Mouse (Mus musculus) induced T-regulatory cell, adult 2 months (primary cell): ENCODE measurements around the gene Spsb2.
"Not testable (repeated sequence)": the region's sequence is repeated elsewhere in the genome, so short reads cannot be mapped to it uniquely, and the experiment has no call there.

ENCODE experiments used
- DNase-seq: peaks from one replicate; pipeline ENCODE4 v3.0.0-alpha.2; 2012; ENCODE audit warnings: low read depth

Spsb2 gene

GRCm38 (mm10) chr6:124817563-124817962 lies 9.1 kb downstream of the Spsb2 start:
- DNase-seq = no peak

DNA sequence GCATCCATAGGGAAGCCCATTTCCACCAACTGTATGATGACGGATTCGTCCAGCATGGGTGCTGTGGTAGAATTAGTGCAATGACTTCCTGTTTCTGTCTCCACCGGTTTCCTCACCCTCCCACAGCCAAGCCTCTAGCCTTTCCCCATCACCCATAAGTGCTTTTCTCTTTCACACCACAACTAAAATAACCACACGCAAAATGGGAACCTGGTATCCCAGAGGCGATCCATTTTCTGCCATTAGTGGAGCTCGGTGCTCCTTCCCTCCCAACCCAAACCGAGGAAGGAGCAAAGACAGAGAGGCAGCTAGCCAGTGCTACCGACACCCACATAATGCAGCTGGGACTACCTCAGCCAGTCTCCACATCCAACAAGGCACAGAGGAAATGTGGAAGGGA lies 9.5 kb downstream of the Spsb2 start:
- DNase-seq = no peak

GRCm38 (mm10) chr6:124820891-124821290 lies 12.4 kb downstream of the Spsb2 start:
- DNase-seq = no peak

DNA sequence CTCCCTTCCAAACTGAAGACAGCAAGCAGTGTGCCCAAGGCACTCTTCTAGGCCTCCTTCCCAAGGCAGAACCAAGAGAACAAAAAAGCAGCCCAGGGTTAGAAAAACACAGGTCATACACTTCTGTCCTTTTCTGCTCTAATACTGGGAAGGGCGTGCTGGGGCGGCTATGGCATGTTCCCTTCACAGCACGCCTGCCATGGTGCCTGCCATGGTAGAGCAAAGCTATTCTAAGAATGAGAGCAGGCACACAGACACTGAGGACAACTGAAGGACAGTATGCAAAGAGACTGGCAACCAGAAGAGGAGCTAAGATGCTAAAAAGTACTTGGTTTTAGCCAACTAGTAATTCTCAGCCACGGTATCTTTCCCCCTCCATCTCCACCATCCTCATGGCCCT lies 13.6 kb downstream of the Spsb2 start:
- no peak for DNase-seq

- DNase-seq = peak; percentile 69
These were observed 19.7 kb downstream of the Spsb2 start for GRCm38 (mm10) chr6:124828101-124828592.

- DNase-seq = peak; percentile 100
These were observed 20.7 kb downstream of the Spsb2 start, which contains the start of the genes Usp5 and Cdca3 for GRCm38 (mm10) chr6:124828868-124829798. Gene Usp5 (minus strand): TSS chr6:124829484. Gene Cdca3 (plus strand): TSS chr6:124829547.

DNA sequence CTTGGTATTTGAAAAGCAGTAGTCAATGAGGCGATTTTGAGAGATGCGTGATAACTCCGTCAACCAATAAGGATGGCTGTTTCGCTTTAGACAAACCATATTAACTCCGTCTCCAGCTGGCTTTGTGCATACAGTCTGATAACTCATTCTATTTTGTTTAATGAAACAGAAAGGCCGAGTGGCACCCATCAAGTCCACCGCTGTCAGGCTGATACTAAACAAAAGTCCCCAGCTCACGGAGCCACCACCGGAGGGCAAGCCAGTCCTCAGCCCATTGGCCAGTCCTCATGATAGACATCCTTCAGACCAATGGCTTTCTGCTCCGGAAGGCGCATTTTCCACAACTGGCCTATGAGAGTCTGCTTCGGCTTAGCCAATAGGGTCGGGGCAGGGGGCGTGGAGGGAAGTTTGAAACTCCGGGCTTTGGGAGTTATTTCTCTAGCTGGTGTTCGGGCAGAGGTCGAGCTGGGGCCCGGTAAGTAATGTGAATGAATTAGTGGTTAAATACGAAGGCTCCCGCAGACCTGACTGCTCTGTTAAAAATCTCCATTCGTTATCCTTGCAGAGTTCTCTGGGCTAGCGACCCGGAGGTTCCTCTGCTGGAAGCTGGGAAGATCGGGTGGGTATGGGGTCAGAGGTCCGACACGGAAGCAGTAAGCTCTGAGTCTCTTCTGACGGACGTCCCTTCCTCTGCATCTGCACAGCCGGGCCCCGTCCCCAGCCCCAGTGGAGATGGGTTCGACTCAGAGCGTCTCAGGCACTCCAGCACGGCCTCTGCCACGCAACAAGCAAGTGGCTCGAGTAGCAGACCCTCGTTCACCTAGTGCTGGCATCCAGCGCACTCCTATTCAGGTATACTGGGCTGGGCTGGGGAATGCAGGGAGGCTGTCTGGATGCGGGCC lies 21.6 kb downstream of the Spsb2 start:
- DNase-seq = peak; percentile 98

GRCm38 (mm10) chr6:124831199-124831598 lies 22.7 kb downstream of the Spsb2 start:
- not testable (repeated sequence) for DNase-seq

- DNase-seq = no peak
These were observed 23.2 kb downstream of the Spsb2 start for GRCm38 (mm10) chr6:124831649-124832048.

GRCm38 (mm10) chr6:124834512-124835081 lies 26.1 kb downstream of the Spsb2 start:
- no peak for DNase-seq

DNA sequence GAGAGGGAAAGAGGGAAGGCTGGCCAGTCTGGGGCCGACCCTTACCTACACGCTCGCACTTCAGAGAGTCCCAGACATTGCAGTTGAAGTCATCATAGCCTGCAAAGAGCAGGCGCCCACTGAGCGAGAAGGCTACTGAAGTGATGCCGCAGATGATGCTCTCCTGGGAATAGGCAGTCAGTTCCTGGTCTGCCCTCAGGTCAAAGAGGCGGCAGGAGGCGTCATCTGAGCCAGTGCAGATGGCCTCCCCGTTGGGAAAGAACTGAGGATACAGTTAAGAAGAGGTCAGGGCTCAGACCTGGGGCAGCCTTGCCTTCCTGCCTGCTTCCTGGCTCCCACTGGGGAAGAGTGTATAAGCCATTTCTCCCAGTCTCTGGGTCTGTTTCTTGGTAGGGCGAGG lies 27.1 kb downstream of the Spsb2 start:
- no peak for DNase-seq

- DNase-seq = no peak
These were observed 27.9 kb downstream of the Spsb2 start for GRCm38 (mm10) chr6:124836411-124836810.

- DNase-seq = no peak
These were observed 31.3 kb downstream of the Spsb2 start for GRCm38 (mm10) chr6:124839805-124840204.

DNA sequence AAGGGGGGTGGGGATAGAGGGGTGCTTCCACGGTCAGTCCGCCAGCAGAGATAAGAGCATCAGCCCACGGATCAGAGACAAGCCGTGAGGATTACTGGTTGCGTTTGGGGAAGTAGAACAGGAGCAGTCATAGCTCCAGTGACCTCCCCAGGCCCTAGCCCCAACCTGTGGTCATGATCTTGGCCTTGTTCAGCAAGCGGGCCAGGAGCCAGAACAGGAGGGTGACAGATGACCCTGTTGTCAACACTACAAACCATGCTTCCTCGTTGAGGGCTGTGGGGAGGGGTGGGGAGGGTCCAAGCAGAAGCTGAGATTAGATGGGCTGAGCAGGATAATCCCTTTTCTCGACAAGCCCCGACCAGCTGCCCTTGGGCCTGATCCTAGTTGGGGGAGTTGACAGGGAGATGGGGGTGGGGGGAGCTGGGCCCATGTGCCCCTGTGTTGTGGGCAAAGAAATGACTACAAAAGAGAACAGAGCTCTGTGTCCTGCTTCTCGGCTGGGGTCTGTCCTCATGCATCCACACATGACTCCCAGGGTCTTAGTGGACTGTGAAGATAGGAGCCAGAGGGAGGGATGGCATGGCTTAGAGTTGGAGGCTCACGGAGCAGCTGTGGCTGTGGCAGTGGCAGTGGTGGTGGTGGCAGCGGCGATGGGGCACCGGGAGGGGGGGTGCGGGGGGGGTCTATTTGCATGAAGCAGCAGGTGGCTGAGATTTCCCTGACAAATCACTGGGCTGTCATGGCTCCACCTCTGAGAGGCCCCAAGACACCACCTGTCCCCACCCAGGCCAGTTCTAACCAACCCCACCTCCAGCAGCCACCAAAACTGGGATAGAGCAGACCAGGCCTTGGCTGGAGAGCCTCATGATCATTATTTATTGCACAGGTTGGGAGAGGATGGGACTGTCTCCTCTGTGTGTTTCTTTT lies 32.0 kb downstream of the Spsb2 start, which contains the start of gene Gnb3:
Gene Gnb3, minus strand, starts transcription at position 35 of the 927 bp plus-strand sequence.
- no peak for DNase-seq

GRCm38 (mm10) chr6:124847305-124847704 lies 38.8 kb downstream of the Spsb2 start:
- DNase-seq = peak; percentile 96

GRCm38 (mm10) chr6:124850535-124850934 lies 42.1 kb downstream of the Spsb2 start:
- no peak for DNase-seq

DNA sequence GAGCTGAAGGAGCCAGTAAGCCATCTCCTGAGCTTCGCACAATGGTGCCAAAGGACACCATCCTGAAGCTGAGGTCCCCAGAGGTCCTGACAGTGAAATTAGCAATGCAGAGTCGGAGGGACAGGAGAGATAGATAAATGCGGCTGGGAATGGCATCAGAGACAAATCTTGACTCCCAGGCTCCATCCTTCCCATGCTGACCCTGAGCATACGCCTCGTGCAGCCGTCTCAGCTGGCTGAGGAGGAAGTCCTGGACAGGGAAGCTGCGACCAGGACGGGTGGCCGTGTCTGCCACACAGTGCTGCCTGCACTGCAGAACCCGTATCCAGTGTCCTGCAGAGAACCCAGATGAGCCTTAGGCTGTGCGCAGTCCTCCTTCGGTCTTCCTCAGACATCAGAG lies 46.2 kb downstream of the Spsb2 start:
- DNase-seq = no peak

DNA sequence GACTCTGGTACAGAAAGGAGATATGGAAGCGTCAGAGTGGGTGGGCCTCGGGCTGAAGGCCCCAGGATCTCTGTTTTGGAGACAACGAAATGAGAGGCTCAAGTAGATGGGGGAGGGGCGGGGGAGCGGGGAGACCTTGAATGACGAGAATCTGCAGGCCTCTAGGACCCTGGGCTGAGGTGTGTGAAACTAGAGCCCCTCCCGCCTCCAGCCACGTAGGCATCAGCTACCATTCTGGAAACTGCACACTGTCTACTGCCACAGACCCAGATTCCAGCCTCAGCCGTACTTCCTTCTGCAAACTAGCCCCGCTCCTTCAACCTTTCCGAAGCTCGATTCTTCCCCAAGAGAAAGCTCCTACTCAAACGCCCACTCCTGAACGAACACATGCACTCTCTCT lies 47.9 kb downstream of the Spsb2 start:
- peak; percentile 42 for DNase-seq

- peak; percentile 84 for DNase-seq
These were observed 48.7 kb downstream of the Spsb2 start, which contains the start of gene P3h3 for GRCm38 (mm10) chr6:124856916-124857839. Gene P3h3 (minus strand): TSS chr6:124857752.
